Mouse (Mus musculus) lung, embryonic 15.5 days (tissue): ENCODE data around the gene Ptges3. TPM values are rescaled to one million over a fixed set of nuclear protein-coding genes. Genes with fewer than 3 reads are reported as not detected.
"Not testable (repeated sequence)": the region's sequence is repeated elsewhere in the genome, so short reads cannot be mapped to it uniquely, and the experiment has no call there.

Experiments
- ATAC-seq: fragments of 200-750 bp; cut with Nextera tagmentation; 2 replicates; pipeline ENCODE4 v1.8.0; 2017; ENCODE audit warnings: moderate number of reproducible peaks, borderline replicate concordance; ENCODE audit not compliant: low FRiP score, low TSS enrichment; ENCODE audit errors: extremely low read depth
- H3K27ac ChIP-seq: fragments of 300-500 bp; sonication (generic); 2 replicates; pipeline ENCODE4 v1.5.1; 2015; ENCODE audit warnings: moderate library complexity, mild to moderate bottlenecking, inconsistent platforms
- H3K27me3 ChIP-seq: fragments of 300-500 bp; sonication (generic); 2 replicates; pipeline ENCODE4 v1.6.1; 2015; ENCODE audit warnings: inconsistent platforms
- H3K36me3 ChIP-seq: fragments of 300-500 bp; sonication (generic); 2 replicates; pipeline ENCODE4 v1.6.1; 2015; ENCODE audit warnings: inconsistent platforms
- H3K4me1 ChIP-seq: fragments of 300-500 bp; sonication (generic); 2 replicates; pipeline ENCODE4 v1.6.1; 2015; ENCODE audit warnings: inconsistent platforms
- H3K4me2 ChIP-seq: fragments of 300-500 bp; sonication (generic); 2 replicates; pipeline ENCODE4 v1.6.1; 2015; ENCODE audit warnings: inconsistent platforms, mild to moderate bottlenecking, moderate library complexity
- H3K4me3 ChIP-seq: fragments of 300-500 bp; sonication (generic); 2 replicates; pipeline ENCODE4 v1.5.1; 2015; ENCODE audit warnings: mild to moderate bottlenecking, inconsistent platforms
- H3K9ac ChIP-seq: fragments of 300-500 bp; sonication (generic); 2 replicates; pipeline ENCODE4 v1.6.1; 2015; ENCODE audit warnings: inconsistent platforms
- H3K9me3 ChIP-seq: fragments of 300-500 bp; sonication (generic); 2 replicates; pipeline ENCODE4 v1.6.1; 2016; ENCODE audit warnings: inconsistent platforms
- WGBS: fragments of 180-500 bp; shearing (Covaris S2); methylation state at CpG from one replicate; pipeline ENCODE4 v1.1.7; 2015; 5-methylcytosine and 5-hydroxymethylcytosine counted together
- polyA plus RNA-seq: library from polyadenylated mRNA; unstranded; fragments of >200 nt; fragmentation: Nextera tagmentation; extraction: Ambion mirVana; gene quantifications from 2 replicates; pipeline ENCODE4 v1.2.1, GENCODE M21; 2015

Gene Ptges3
- polyA plus RNA-seq, 1 experiment from 2014 or later = 550 TPM

GRCm38 (mm10) chr10:128086391-128086790, 27.6 kb downstream of the Ptges3 start:
- WGBS = 71% methylated on average over 6 of the region's 6 CpGs
- Histone ChIP-seq H3K27me3 (no peaks in the 10 kb centered on the region), H3K36me3 (peaks cover 62% of the 10 kb centered on the region), H3K4me1 (peaks cover 33% of the 10 kb centered on the region), H3K27ac (no peak overlapping the region), H3K9ac (no peak overlapping the region), H3K4me3 (no peak overlapping the region), H3K9me3 (no peaks in the 10 kb centered on the region), H3K4me2 (no peak overlapping the region)
- no peak for ATAC-seq

- not testable (repeated sequence) for H3K27me3 ChIP-seq, H3K9ac ChIP-seq, H3K4me2 ChIP-seq, H3K9me3 ChIP-seq, ATAC-seq, H3K4me3 ChIP-seq, H3K27ac ChIP-seq
- peaks cover 62% of the 10 kb centered on the region for H3K36me3 ChIP-seq
- 62% methylated on average over 2 of the region's 2 CpGs for WGBS
- H3K4me1 ChIP-seq = peaks cover 35% of the 10 kb centered on the region
These were observed 28.5 kb downstream of the Ptges3 start for GRCm38 (mm10) chr10:128087216-128087615.

- peaks cover 62% of the 10 kb centered on the region for H3K36me3 ChIP-seq
- 84% methylated on average over 5 of the region's 5 CpGs for WGBS
- no peaks in the 10 kb centered on the region for H3K27me3 ChIP-seq
These were observed 29.4 kb downstream of the Ptges3 start for GRCm38 (mm10) chr10:128088181-128088580.

GRCm38 (mm10) chr10:128089842-128090241, 31.1 kb downstream of the Ptges3 start:
- H3K36me3 ChIP-seq = peaks cover 60% of the 10 kb centered on the region
- no peak for ATAC-seq
- no peaks in the 10 kb centered on the region for H3K9me3 ChIP-seq
- no peak overlapping the region for H3K4me2 ChIP-seq
- H3K9ac ChIP-seq = no peak overlapping the region
- WGBS = 48% methylated on average over 5 of the region's 5 CpGs
- H3K27me3 ChIP-seq = no peaks in the 10 kb centered on the region
- no peak overlapping the region for H3K27ac ChIP-seq
- H3K4me1 ChIP-seq = peaks cover 44% of the 10 kb centered on the region
- H3K4me3 ChIP-seq = no peak overlapping the region

More at GRCm38 (mm10) chr10:128088181-128088580, 29.4 kb downstream of the Ptges3 start:
- H3K9me3 ChIP-seq = no peaks in the 10 kb centered on the region
- peaks cover 34% of the 10 kb centered on the region for H3K4me1 ChIP-seq
- H3K4me2 ChIP-seq = no peak overlapping the region
- H3K27ac ChIP-seq = no peak overlapping the region
- no peak overlapping the region for H3K4me3 ChIP-seq
- H3K9ac ChIP-seq = no peak overlapping the region
- ATAC-seq = no peak

DNA sequence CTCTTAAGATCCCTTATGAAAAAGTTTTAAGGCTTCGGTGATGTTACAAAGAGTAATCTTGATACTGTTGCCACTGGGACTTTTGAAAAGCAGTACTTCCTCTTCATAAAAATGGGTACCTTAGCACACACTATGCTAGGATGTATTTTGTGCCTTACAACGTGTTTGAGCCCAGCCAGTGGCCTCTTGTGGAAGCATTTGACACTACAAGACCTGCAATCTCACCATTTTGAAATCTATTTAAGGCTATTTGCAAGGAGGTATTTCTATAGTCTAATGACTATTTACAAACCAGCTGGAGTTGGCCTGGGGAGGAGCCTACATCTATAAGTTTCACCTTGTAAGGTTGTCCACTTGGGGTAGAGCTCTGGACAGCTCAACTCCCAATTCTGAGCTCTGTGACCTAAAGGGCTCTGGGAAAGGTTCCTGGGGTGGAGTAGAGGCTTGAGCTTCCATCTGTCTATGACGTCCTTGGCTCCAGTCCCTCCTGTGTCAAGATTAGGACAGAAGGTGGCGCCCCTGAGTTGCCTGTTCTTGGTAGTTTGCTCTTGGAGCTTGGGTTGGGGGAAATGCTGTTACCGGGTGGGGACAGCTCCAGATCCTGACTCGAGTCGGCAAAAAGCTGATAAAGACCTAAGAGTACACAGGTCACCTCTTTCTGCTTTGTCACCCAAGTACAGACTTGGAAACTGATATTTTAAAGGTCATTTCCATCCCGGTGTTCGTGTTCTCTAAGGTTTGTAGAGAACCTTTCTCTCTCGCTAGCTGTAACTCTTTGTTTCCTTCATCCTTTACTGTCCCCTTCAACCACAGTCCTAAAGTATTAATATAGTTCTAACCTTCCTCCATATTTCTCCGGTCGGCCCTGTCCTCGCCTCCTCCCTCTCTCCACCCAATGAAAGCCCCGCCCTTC, 32.2 kb downstream of the Ptges3 start:
- Histone ChIP-seq H3K27me3 (no peaks in the 10 kb centered on the region), H3K27ac (peak overlapping the region; percentile 97), H3K36me3 (peaks cover 50% of the 10 kb centered on the region), H3K9ac (0 out of 2 replicates have a peak overlapping the region, but pooled peaks have one; percentile 25), H3K4me3 (peak overlapping the region; percentile 88), H3K9me3 (no peaks in the 10 kb centered on the region), H3K4me1 (peaks cover 47% of the 10 kb centered on the region), H3K4me2 (peak overlapping the region; percentile 87)
- peak; percentile 75; the same call in 1 of the 2 replicates for ATAC-seq
- 6% methylated on average over 14 of the region's 14 CpGs for WGBS

DNA sequence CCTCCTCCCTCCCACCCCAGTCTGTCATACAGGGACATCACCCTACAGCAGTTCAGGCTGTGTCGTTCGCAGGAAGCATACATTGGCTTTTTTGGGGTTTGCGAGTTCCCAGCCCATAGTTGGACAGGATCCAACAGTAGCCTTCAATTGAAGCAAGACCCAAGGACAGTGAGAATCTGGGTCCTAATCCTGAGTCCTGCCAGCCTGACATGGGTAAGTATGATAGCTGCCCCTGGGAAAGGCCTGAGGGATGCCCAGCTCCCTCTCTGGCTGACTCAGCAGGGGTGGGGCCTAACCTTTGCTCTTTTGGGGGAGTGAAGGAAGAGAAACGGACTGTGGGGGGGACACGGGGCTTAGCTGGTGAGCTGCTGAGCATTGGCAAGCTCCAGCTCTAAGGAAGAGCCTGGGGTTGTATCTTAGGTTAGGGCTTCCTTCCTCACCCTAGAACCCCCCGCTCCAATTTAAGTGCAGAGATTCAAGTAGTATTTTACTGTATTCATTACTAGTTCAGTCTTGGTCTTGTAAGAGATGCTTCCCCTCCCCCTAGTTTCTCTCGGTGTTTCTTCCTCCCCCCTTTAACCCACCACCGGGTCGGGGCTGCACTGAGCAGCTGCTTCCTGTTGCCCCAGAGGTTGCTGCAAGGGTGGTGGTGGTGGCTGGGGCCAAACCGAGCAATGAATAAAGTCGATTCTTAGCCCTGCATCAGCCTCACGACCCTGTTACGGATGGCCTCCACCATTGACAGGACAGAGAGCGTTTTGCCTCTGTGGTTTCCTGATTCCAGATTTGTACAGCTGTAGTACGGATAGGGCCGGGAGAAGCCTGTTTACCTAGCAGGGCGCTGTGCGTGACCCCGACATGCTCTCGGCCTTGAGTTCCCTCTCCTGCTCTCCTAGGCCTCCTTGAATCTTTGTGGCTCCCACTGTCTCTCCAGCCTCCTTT, 33.1 kb downstream of the Ptges3 start, which contains the start of gene Baz2a:
Gene Baz2a, plus strand, starts transcription at position 14 of the 942 bp plus-strand sequence.
- H3K9me3 ChIP-seq = no peaks in the 10 kb centered on the region
- peak; percentile 6 for ATAC-seq
- WGBS = 2% methylated on average over 20 of the region's 20 CpGs
- peak within 1 kb of the TSS; percentile 71 for H3K9ac ChIP-seq
- H3K4me3 ChIP-seq = peak within 1 kb of the TSS; percentile 88
- H3K4me1 ChIP-seq = peaks cover 47% of the 10 kb centered on the region
- H3K27ac ChIP-seq = peak within 1 kb of the TSS; percentile 97
- peaks cover 40% of the 10 kb centered on the region for H3K36me3 ChIP-seq
- H3K4me2 ChIP-seq = peak within 1 kb of the TSS; percentile 87
- H3K27me3 ChIP-seq = no peaks in the 10 kb centered on the region

DNA sequence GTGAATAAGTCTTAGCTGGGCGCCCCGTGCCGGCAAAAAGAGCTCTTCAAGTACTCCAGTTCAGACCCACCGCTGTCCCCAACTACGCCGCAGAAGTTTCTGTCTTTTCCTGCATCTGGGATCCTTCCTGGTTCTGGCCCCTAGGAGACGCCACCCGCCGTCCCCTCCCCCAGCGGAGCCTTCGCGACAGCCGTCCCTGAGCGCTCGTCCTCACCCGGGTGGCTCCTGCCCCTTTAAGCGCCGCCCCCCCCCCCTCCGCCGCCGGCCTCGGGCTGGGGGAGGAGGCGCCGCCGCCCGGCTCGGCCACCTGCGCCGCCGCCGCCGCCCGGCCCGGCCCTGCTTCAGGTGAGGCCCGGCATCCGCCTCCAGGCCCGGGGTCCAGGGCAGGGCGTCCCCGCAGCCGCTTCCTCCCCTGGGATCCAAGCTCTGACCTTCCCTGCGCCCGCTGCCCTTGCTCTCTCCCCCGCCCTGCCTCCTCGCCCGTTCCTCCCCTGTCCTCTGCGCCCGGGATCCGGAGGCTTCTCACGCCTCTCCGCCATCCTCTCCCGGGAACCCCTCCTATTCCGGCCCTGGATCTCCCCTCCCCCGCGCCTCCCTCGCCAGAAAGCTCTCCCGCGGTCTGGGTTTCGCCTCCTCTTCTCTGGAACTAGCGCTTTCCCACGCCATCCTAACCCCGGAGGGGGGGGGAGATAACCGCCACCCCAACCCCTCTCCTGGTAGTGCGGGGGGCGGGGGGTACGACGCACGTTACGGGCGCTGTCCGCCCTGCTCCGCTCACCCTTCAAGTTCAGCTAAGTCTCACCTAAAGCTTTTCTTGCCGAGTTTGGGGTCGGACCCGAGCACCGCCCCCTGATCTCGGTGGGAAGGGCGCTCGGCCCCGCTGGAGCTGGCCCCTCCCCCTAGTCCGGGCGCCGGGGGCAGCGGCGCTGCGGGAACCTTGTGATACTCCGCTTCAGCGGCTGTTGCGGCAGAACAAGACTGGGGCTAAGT, 34.0 kb downstream of the Ptges3 start:
- Histone ChIP-seq H3K27ac (peak overlapping the region; percentile 97), H3K27me3 (no peaks in the 10 kb centered on the region), H3K4me2 (peak overlapping the region; percentile 87), H3K9ac (peak overlapping the region; percentile 71), H3K4me3 (peak overlapping the region; percentile 88), H3K9me3 (no peaks in the 10 kb centered on the region), H3K36me3 (peaks cover 31% of the 10 kb centered on the region), H3K4me1 (peaks cover 51% of the 10 kb centered on the region)
- WGBS = under 1% methylated on average over 69 of the region's 88 CpGs
- ATAC-seq = peak; percentile 66

DNA sequence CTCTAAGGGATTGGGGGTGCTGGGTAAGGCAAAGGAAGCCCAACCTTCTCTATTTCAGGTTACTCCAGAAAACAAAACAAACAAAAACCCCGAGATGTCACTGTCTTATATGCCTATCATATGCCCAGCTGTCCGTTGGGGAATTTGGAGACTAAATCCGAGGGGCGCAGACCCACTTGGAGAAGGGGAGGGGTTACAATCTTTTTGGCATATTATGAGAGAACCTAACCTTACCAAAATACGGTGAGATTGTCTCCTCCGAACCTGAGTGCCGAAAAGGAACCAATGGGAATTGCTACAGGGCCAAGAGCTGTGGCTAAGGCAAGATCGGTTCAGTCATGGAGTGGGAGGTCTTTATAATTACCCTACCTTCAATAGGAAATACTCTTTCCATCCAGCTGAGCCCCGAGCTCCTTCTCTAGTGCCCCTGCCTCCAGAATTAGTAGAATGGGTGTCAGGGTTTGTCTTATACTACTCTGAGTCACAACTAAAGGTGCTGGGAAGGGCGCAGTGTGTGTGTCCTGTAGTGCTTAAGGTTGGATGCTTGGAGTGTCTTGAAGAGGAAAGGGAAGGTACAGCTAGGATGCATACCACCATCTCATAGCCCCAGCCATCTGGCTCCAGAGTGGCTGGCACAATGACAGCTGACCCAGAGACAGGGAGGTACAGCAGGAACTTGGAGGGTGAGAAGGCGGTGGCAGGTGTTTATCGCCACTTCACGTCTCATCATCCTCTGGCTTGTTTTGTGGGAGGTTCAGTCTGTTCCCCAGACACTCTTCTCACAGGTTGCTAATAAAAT, 34.9 kb downstream of the Ptges3 start:
- peak overlapping the region; percentile 88 for H3K4me3 ChIP-seq
- 27% methylated on average over 13 of the region's 13 CpGs for WGBS
- no peaks in the 10 kb centered on the region for H3K27me3 ChIP-seq
- peak overlapping the region; percentile 71 for H3K9ac ChIP-seq
- peaks cover 22% of the 10 kb centered on the region for H3K36me3 ChIP-seq
- H3K4me2 ChIP-seq = peak overlapping the region; percentile 87
- peak overlapping the region; percentile 97 for H3K27ac ChIP-seq
- peaks cover 60% of the 10 kb centered on the region for H3K4me1 ChIP-seq
- no peaks in the 10 kb centered on the region for H3K9me3 ChIP-seq
- ATAC-seq = no peak

- H3K27me3 ChIP-seq = no peaks in the 10 kb centered on the region
- H3K4me3 ChIP-seq = peak overlapping the region; percentile 88
- 10% methylated on average over 19 of the region's 19 CpGs for WGBS
- H3K9ac ChIP-seq = 0 out of 2 replicates have a peak overlapping the region, but pooled peaks have one; percentile 71
- no peaks in the 10 kb centered on the region for H3K9me3 ChIP-seq
- peaks cover 63% of the 10 kb centered on the region for H3K4me1 ChIP-seq
- peak overlapping the region; percentile 87 for H3K4me2 ChIP-seq
- H3K36me3 ChIP-seq = peaks cover 14% of the 10 kb centered on the region
- 0 out of 2 replicates have a peak overlapping the region, but pooled peaks have one; percentile 46 for H3K27ac ChIP-seq
- peak; percentile 62 for ATAC-seq
These were observed 35.7 kb downstream of the Ptges3 start for GRCm38 (mm10) chr10:128094340-128094968.
